Mouse (Mus musculus) CH12.LX (cell line): ENCODE measurements at regions not wholly inside any gene's neighbourhood (a gene's known extent, or its start where the extent isn't known, plus 50 kb on each side); places are given as distances from the start of the nearest gene placed in this dataset.

Experiments
- DNase-seq: peaks from one replicate; pipeline ENCODE4 v3.0.0-alpha.2; 2013; ENCODE audit errors: extremely low read depth
- H3K27ac ChIP-seq: 2 replicates; pipeline ENCODE4 v1.5.1; 2012; ENCODE audit warnings: low read depth, mild to moderate bottlenecking, control low read depth, moderate library complexity; ENCODE audit not compliant: insufficient read depth
- H3K27me3 ChIP-seq: replicated peaks from 2 replicates; pipeline ENCODE3; 2012; ENCODE audit warnings: inconsistent platforms
- H3K36me3 ChIP-seq, 2 experiments: replicated peaks in 1 of 2; 2 replicates each; pipeline versions ENCODE3 to v1.6.1; 2012; ENCODE audit warnings: inconsistent platforms in 1 of 2, low read length in 1 of 2, mild to moderate bottlenecking in 1 of 2, mixed read lengths in 1 of 2, moderate library complexity in 1 of 2; ENCODE audit not compliant: control insufficient read depth in 1 of 2, insufficient read depth in 1 of 2
- H3K4me1 ChIP-seq, 2 experiments: 2 replicates each; pipeline ENCODE4 v1.6.1; 2012; ENCODE audit warnings: inconsistent platforms in 1 of 2, moderate library complexity in 1 of 2; ENCODE audit not compliant: insufficient read depth in 2 of 2, control insufficient read depth in 1 of 2
- H3K4me2 ChIP-seq: 2 replicates; pipeline ENCODE4 v1.6.1; 2012; ENCODE audit warnings: low read depth, mild to moderate bottlenecking, control low read depth; ENCODE audit not compliant: poor library complexity, insufficient read depth, severe bottlenecking
- H3K4me3 ChIP-seq, 3 experiments: fragments of 150-350 bp in 1 of 3; sonication (generic) in 1 of 3; replicated peaks in 1 of 3; 2 replicates each; pipeline versions ENCODE3 to v1.5.1; 2011 to 2012; ENCODE audit warnings: low read depth in 2 of 3, low read length in 2 of 3, mild to moderate bottlenecking in 2 of 3, moderate library complexity in 2 of 3, control low read depth in 1 of 3, improper control_type of control experiment in 1 of 3, inconsistent platforms in 1 of 3, mixed read lengths in 1 of 3; ENCODE audit not compliant: poor library complexity in 1 of 3
- H3K79me2 ChIP-seq: replicated peaks from 2 replicates; pipeline ENCODE4 v1.6.1; 2012; ENCODE audit warnings: mild to moderate bottlenecking, moderate library complexity; ENCODE audit not compliant: control insufficient read depth, poor library complexity, insufficient read depth, severe bottlenecking; ENCODE audit errors: extremely low read depth
- H3K9ac ChIP-seq: 2 replicates; pipeline ENCODE4 v1.6.1; 2012; ENCODE audit warnings: low read depth, mild to moderate bottlenecking, control low read depth, moderate library complexity; ENCODE audit not compliant: insufficient read depth
- H3K9me3 ChIP-seq: replicated peaks from 2 replicates; pipeline ENCODE3; 2012; ENCODE audit warnings: low read length, inconsistent platforms, mixed read lengths
- CHD2 ChIP-seq: IDR thresholded peaks from 2 replicates; pipeline ENCODE4 v1.6.1; 2011; ENCODE audit warnings: low read length, improper control_type of control experiment
- CTCF ChIP-seq, 2 experiments: IDR thresholded peaks in 1 of 2; conservative IDR thresholded peaks in 1 of 2; 2 replicates each; pipeline ENCODE4 v1.5.1; 2011 to 2012; ENCODE audit warnings: low read depth in 2 of 2, low read length in 2 of 2, improper control_type of control experiment in 1 of 2, inconsistent platforms in 1 of 2, mild to moderate bottlenecking in 1 of 2, moderate library complexity in 1 of 2
- ELF1 ChIP-seq: IDR thresholded peaks from 2 replicates; pipeline ENCODE4 v1.6.1; 2014; ENCODE audit warnings: low read depth, mild to moderate bottlenecking, inconsistent platforms, low read length, improper control_type of control experiment
- EP300 ChIP-seq: IDR thresholded peaks from 2 replicates; pipeline ENCODE4 v1.6.1; 2011; ENCODE audit warnings: low read length, improper control_type of control experiment
- ETS1 ChIP-seq: conservative IDR thresholded peaks from 2 replicates; pipeline ENCODE4 v1.6.1; 2012; ENCODE audit warnings: low read depth, mild to moderate bottlenecking, inconsistent platforms, low read length, improper control_type of control experiment, moderate library complexity
- GABPA ChIP-seq: IDR thresholded peaks from 2 replicates; pipeline ENCODE4 v1.6.1; 2012; ENCODE audit warnings: low read depth, low read length, improper control_type of control experiment, inconsistent platforms; ENCODE audit not compliant: insufficient replicate concordance
- IRF4 ChIP-seq: IDR thresholded peaks from 2 replicates; pipeline ENCODE4 v1.6.1; 2014; ENCODE audit warnings: low read depth, mild to moderate bottlenecking, inconsistent platforms, low read length, improper control_type of control experiment
- KAT2A ChIP-seq: IDR thresholded peaks from 2 replicates; pipeline ENCODE4 v1.6.1; 2012; ENCODE audit warnings: low read length, improper control_type of control experiment, inconsistent platforms; ENCODE audit not compliant: insufficient replicate concordance
- MAFK ChIP-seq: IDR thresholded peaks from 2 replicates; pipeline ENCODE4 v1.6.1; 2011; ENCODE audit warnings: low read length, improper control_type of control experiment; ENCODE audit not compliant: insufficient replicate concordance
- MAX ChIP-seq: IDR thresholded peaks from 2 replicates; pipeline ENCODE4 v1.6.1; 2011; ENCODE audit warnings: low read length, improper control_type of control experiment
- MEF2A ChIP-seq: IDR thresholded peaks from 2 replicates; pipeline ENCODE4 v1.6.1; 2014; ENCODE audit warnings: low read depth, mild to moderate bottlenecking, inconsistent platforms, low read length, improper control_type of control experiment, borderline replicate concordance
- MXI1 ChIP-seq: IDR thresholded peaks from 2 replicates; pipeline ENCODE4 v1.6.1; 2011; ENCODE audit warnings: mild to moderate bottlenecking, low read depth, low read length, improper control_type of control experiment
- NRF1 ChIP-seq: IDR thresholded peaks from 2 replicates; pipeline ENCODE4 v1.6.1; 2014; ENCODE audit warnings: low read depth, mild to moderate bottlenecking, inconsistent platforms, low read length, improper control_type of control experiment, moderate library complexity
- PAX5 ChIP-seq: IDR thresholded peaks from 2 replicates; pipeline ENCODE4 v1.6.1; 2012; ENCODE audit warnings: low read length, inconsistent platforms, mixed read lengths
- POLR2A ChIP-seq: IDR thresholded peaks from 2 replicates; pipeline ENCODE4 v1.6.1; 2011; ENCODE audit warnings: low read depth, mild to moderate bottlenecking, improper control_type of control experiment, low read length
- POLR2AphosphoS2 ChIP-seq: IDR thresholded peaks from 2 replicates; pipeline ENCODE4 v1.6.1; 2011; ENCODE audit warnings: low read depth, low read length, improper control_type of control experiment
- RAD21 ChIP-seq: IDR thresholded peaks from 2 replicates; pipeline ENCODE4 v1.6.1; 2011; ENCODE audit warnings: low read depth, mild to moderate bottlenecking, low read length, improper control_type of control experiment, moderate library complexity
- RCOR1 ChIP-seq: conservative IDR thresholded peaks from 2 replicates; pipeline ENCODE4 v1.6.1; 2012; ENCODE audit warnings: low read depth, mild to moderate bottlenecking, inconsistent platforms, low read length, improper control_type of control experiment
- USF1 ChIP-seq: IDR thresholded peaks from 2 replicates; pipeline ENCODE4 v1.6.1; 2014; ENCODE audit warnings: low read depth, mild to moderate bottlenecking, inconsistent platforms, low read length, improper control_type of control experiment
- ZKSCAN1 ChIP-seq: IDR thresholded peaks from 2 replicates; pipeline ENCODE4 v1.6.1; 2012; ENCODE audit warnings: low read depth, inconsistent platforms, low read length, improper control_type of control experiment, borderline replicate concordance
- ZNF384 ChIP-seq: IDR thresholded peaks from 2 replicates; pipeline ENCODE4 v1.6.1; 2012; ENCODE audit warnings: low read depth, low read length, improper control_type of control experiment, inconsistent platforms
- dilution Hi-C: fragments of 300-500 bp; cut with MboI; formaldehyde crosslinking; loops from 2 replicates; pipeline ENCODE4 v1.14.3; 2020; ENCODE audit warnings: low sequenced_read_pairs; ENCODE audit not compliant: extremely low pct_unique_long_range_greater_than_20kb, extremely low pct_ligation_motif_present
- in situ Hi-C: fragments of 300-500 bp; cut with MboI; formaldehyde crosslinking; loops from 3 replicates; pipeline ENCODE4 v1.14.3; 2019; ENCODE audit warnings: low sequenced_read_pairs, low pct_ligation_motif_present, low pct_unique_long_range_greater_than_20kb, mixed read lengths

- H3K9ac ChIP-seq: no peak overlapping the region
- no peaks in the 10 kb centered on the region for H3K36me3 ChIP-seq
- H3K4me2 ChIP-seq: no peak overlapping the region
- no peaks in the 10 kb centered on the region for H3K27me3 ChIP-seq
- peaks cover 19% of the 10 kb centered on the region for H3K9me3 ChIP-seq
- no peaks in the 10 kb centered on the region for H3K79me2 ChIP-seq
- H3K27ac ChIP-seq: no peak overlapping the region
- H3K4me3 ChIP-seq: no peak overlapping the region
- H3K4me1 ChIP-seq: no peaks in the 10 kb centered on the region
- dilution Hi-C loops: no loop called here
- in situ Hi-C loops: no loop called here
- TF ChIP-seq ZKSCAN1: no peak
- no peak for TF ChIP-seq GABPA
- no peak for TF ChIP-seq MAFK
- no peak for TF ChIP-seq USF1
- no peak for TF ChIP-seq CHD2
- no peak for TF ChIP-seq POLR2A
- no peak for DNase-seq
These were observed 597.0 kb upstream of the Megf9 start for GRCm38 (mm10) chr4:71131670-71132317.

GRCm38 (mm10) chr4:71130946-71131669 lies 596.3 kb upstream of the Megf9 start:
- in situ Hi-C loops: no loop called here

GRCm38 (mm10) chr4:71129306-71129705 lies 594.5 kb upstream of the Megf9 start:
- Histone ChIP-seq H3K27me3 (no peaks in the 10 kb centered on the region), H3K79me2 (no peaks in the 10 kb centered on the region), H3K36me3 (no peaks in the 10 kb centered on the region), H3K27ac (no peak overlapping the region), H3K4me2 (no peak overlapping the region), H3K9ac (no peak overlapping the region), H3K9me3 (peaks cover 19% of the 10 kb centered on the region), H3K4me1 (no peaks in the 10 kb centered on the region), H3K4me3 (no peak overlapping the region)
- in situ Hi-C loops (no loop called here), dilution Hi-C loops (no loop called here)
- TF ChIP-seq RAD21 (no peak), MEF2A (no peak), ETS1 (no peak), POLR2AphosphoS2 (no peak), ZNF384 (no peak), ZKSCAN1 (no peak), POLR2A (no peak)
- DNase-seq: no peak

More at GRCm38 (mm10) chr4:71130946-71131669, 596.3 kb upstream of the Megf9 start:
- Histone ChIP-seq H3K4me3 (no peak overlapping the region), H3K27me3 (no peaks in the 10 kb centered on the region), H3K27ac (no peak overlapping the region), H3K9me3 (peaks cover 19% of the 10 kb centered on the region), H3K4me2 (no peak overlapping the region), H3K36me3 (no peaks in the 10 kb centered on the region), H3K9ac (no peak overlapping the region), H3K79me2 (no peaks in the 10 kb centered on the region), H3K4me1 (no peaks in the 10 kb centered on the region)
- DNase-seq: no peak
- dilution Hi-C loops: no loop called here
- no peak for TF ChIP-seq MAX
- no peak for TF ChIP-seq ELF1
- no peak for TF ChIP-seq PAX5
- TF ChIP-seq NRF1: no peak
- TF ChIP-seq KAT2A: no peak
- no peak for TF ChIP-seq USF1
- TF ChIP-seq ETS1: no peak
- no peak for TF ChIP-seq RAD21
- no peak for TF ChIP-seq IRF4
- no peak for TF ChIP-seq EP300
- TF ChIP-seq MXI1: no peak
- no peak for TF ChIP-seq CTCF (conservative IDR thresholded peaks at IDR 0.05 in 1 of 2, IDR thresholded peaks at IDR 0.05 in 1 of 2; ENCODE audit: low read depth in 2 of 2, low read length in 2 of 2)
- TF ChIP-seq RCOR1: no peak
